Mouse (Mus musculus) kidney, adult 11 months (tissue): Measurements from ENCODE around the gene Cemip.

Experiments
- DNase-seq: peaks from one replicate; pipeline ENCODE4 v3.0.0; 2022

The Cemip gene

DNA sequence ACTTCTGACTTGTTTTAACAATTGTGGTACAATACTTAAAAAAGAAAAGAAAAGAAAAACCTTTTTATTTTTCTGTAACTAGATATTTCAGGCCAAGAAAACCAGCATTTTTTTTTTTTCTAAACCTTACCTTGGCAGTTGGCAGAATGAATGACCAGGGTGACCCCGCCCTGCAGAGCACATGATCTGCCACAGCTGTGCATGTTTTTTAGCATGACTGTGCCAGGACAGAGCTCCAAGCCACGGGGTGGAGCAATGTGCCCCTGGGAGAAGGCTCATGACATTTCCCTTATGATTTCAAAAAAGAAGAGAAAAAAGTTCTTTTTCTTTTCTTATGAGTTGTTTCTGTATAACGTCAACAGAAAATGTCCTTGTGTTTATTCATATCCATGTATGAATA is 196.9 kb downstream of the Cemip start:
- peak; percentile 77 for DNase-seq

DNA sequence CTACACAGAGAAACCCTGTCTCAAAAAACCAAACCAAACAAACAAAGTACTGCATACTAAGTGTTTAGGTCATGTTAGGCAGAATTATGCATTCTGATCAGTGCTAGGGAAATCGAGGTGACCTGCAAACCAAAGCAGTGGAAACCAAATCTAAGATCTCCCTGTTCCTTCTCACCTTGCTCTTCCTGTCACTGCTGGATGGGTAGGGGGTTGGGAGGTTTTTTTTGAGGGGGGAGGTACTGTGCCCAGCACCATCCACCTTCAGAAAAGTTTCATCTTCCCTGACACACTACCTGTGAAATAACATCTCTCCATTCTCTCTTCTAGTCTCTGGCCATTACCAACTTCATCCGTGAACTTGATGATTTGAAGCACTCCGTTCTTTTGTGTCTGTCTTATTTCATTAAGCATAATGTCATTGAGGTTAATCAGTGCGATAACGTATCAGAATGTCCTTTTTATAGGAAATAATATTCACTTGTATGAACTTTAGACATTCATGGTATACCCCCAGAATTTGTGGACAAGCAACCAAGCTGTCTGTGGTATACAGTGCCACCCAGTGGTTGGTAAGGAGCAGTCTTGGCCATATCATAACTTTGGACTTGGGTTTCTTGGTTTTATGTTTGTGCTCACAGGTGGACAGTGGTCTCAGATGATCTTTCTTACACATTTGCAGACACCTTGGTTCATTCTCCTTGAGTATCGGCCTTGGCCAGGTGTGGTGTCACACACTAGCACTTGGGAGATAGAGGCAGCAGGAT is 199.8 kb downstream of the Cemip start:
- DNase-seq: no peak

DNA sequence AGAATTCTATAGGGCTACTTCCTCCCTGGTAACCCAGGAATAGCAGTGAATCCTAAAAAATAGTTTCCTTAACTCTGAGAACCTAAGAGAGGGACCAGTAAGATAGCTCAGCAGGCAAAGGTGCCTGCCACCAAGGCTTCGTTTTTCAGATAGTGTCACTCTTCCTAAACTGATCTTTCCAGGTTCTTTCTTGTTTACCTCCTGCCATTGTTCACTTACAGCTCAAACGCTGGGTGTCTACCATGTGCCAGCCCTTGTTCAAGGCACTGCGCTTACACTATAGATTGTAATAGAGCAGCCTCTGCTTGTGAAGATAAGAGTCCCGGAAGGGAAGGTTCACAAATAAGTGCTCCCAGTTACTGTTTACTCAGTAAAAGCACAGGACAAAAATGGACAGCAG is 200.5 kb downstream of the Cemip start:
- no peak for DNase-seq

DNA sequence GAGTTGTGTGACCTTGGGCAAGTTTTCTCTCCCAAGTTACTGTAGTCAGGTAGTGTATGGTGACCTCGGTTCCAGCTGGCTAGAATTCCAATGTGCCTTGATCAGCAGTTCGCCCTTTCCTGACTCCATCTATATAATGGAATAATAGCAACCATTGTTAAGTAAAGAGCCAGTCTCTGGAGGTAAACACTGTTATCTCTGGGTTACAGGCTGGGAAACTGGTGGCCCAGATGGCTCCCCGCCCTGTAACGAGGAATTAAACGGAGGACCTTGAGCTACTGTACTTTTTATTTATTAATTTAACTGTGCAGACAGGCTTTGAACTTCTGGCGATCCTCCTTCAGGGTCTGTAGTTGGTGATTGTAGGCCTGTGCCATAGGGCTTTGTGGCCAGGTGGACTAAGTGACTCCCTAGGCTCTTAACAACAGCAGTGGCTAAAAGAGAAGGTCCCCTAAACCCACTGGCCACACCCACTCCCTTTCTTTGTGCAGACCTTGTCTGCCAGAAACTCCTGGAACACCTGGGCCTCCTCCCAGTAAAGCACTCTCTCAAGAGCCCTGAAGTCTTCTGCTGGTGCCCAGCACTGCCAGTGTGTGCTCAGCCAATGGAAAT is 201.3 kb downstream of the Cemip start:
- no peak for DNase-seq

DNA sequence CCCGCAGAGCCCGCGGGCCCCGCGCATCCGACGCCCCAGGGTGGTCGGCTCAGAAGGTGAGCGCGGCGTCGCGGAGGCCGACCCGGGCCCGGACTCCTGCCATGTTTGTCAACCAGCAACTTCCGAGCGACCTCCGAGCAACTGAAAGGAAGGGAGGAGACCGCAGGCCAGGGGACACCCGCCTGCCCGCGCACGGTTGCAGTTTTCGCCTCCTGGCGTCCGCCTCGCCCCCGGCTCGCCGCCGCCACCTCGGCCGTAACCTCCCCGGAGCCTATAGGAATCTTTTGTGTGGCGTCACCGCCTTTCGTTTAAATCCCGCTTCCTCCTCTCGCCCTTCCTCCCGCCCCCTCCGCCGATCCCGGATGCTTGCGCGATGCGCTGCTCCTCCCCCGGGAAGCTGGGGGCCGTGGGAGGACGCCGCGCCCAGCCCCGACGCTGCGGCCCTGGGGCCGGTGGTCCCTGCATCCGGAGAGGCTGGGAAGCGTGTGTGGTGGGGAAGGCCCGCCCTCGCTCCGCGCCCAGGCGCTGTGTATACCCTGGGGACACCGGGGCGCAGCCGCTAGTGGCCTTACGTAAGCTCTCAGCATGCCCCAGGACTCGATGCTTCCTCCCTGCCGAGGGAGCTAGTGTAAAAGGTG is 202.2 kb downstream of the Cemip start, which contains the start of the genes Tlnrd1 and Mesd:
Gene Tlnrd1 (minus strand): TSS at position 285 of the 638 bp plus-strand sequence.
Gene Mesd (plus strand): TSS at position 446 of the 638 bp plus-strand sequence.
- DNase-seq: peak; percentile 86

DNA sequence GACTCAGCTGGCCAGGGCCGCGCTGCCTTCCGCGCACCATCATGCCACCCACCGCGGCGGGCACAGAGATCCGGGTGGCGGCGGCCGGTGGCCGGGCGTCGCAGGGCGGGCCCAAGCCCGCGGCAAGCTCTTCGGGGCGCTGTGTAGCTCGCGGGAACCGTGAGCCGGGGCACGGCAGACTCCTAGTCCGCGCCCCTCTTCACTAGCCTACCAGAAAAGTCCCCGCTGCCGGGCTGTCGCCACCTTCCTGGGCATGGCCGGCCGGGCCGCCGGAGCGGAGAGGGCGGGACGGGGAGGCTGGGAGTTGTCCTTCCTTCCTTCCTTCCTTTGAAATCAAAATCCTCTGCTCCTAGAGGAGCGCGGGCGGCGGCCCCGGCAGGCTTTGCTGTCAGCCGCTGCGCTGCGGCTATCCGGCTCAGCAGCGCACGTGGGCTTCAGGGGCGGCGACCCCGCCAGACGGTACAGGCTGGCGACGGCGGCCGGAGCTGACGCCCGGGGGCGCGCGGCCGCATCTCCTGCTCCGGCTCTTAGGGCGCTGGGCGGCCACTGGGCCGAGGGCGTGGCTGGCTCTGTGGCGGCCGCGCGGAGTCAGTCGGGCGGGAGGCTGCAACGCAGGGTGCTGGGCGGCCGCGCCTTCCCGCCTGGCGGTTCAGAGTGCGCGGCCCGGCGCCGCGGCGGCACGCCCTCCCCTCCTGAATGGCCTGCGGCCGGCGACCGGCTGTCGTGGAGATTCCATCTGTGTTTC is 202.9 kb downstream of the Cemip start:
- DNase-seq: peak; percentile 80
